Mouse (Mus musculus): ENCODE measurements around the gene Cd5.

GRCm38 (mm10) chr19:10692361-10692760, 46.4 kb downstream of the Cd5 start:
- TF ChIP-seq CTCF (IDR thresholded peaks at IDR 0.05; ENCODE audit: low read depth, low read length) (no peak), GATA1 (IDR thresholded peaks at IDR 0.05; ENCODE audit: borderline replicate concordance, low read length) (no peak), TAL1 (conservative IDR thresholded peaks at IDR 0.05; ENCODE audit: low read depth, low read length) (no peak)

Data from G1E (cell line).